Mouse (Mus musculus) layer of hippocampus, postnatal 25 days (tissue): ENCODE measurements around the gene Pou2f3. TPM values are rescaled to one million over a fixed set of nuclear protein-coding genes. Genes with fewer than 3 reads are reported as not detected.

ENCODE experiments used
- DNase-seq, 2 experiments: peaks; one replicate each; pipeline ENCODE4 v3.0.0; 2022; ENCODE audit warnings: mixed read lengths in 2 of 2, low spot score in 1 of 2; ENCODE audit errors: extremely low spot score in 1 of 2
- total RNA-seq, 2 experiments: library from RNA; stranded (reverse); gene quantifications; 2 replicates each; pipeline ENCODE4 v1.2.3; 2021

The Pou2f3 gene
- total RNA-seq, 2 experiments from 2014 or later: 0.12 to 0.28 TPM

GRCm38 (mm10) chr9:43094828-43095227 is 115.3 kb downstream of the Pou2f3 start:
- no peak for DNase-seq

- no peak for DNase-seq
These were observed 116.4 kb downstream of the Pou2f3 start for GRCm38 (mm10) chr9:43093803-43094202.

GRCm38 (mm10) chr9:43085686-43086285 is 124.4 kb downstream of the Pou2f3 start:
- no peak for DNase-seq

- DNase-seq: no peak
These were observed 125.4 kb downstream of the Pou2f3 start for GRCm38 (mm10) chr9:43084496-43085362.

GRCm38 (mm10) chr9:43083441-43084055 is 126.6 kb downstream of the Pou2f3 start:
- DNase-seq: no peak

- DNase-seq: no peak
These were observed 131.5 kb downstream of the Pou2f3 start for GRCm38 (mm10) chr9:43078711-43079110.

GRCm38 (mm10) chr9:43076163-43076562 is 134.0 kb downstream of the Pou2f3 start:
- DNase-seq: no peak

GRCm38 (mm10) chr9:43074611-43075010 is 135.6 kb downstream of the Pou2f3 start:
- DNase-seq: no peak

Other genes starting within 250 kb of the Pou2f3 start
- 100 to 1,000 TPM; 141 to 157 TPM for gene Arhgef12, start 103.1 kb downstream of the Pou2f3 start, total RNA-seq
- gene Tmem136, start 93.8 kb downstream of the Pou2f3 start, total RNA-seq: 10 to 100 TPM; 17.7 to 21.9 TPM
- 10 to 100 TPM; 21.9 TPM for gene Oaf, start 29.5 kb upstream of the Pou2f3 start, total RNA-seq
- gene Trim29, start 100.5 kb upstream of the Pou2f3 start, total RNA-seq: under 1 TPM; 0.34 to 0.35 TPM